Mouse (Mus musculus) limb, embryonic 11.5 days (tissue): Measurements from ENCODE around the gene Ttc21a. TPM values are rescaled to one million over a fixed set of nuclear protein-coding genes. Genes with fewer than 3 reads are reported as not detected.
"Not testable (repeated sequence)": the region's sequence is repeated elsewhere in the genome, so short reads cannot be mapped to it uniquely, and the experiment has no call there.

Experiments
- ATAC-seq: fragments of 200-750 bp; cut with Nextera tagmentation; 2 replicates; pipeline ENCODE4 v1.8.0; 2017; ENCODE audit warnings: low read depth; ENCODE audit not compliant: insufficient number of reproducible peaks, low FRiP score, low TSS enrichment
- DNase-seq: peaks from one replicate; pipeline ENCODE4 v3.0.0-alpha.2; 2015; ENCODE audit warnings: low spot score
- H3K27ac ChIP-seq: fragments of 300-500 bp; sonication (generic); replicated peaks from 2 replicates; pipeline ENCODE4 v1.5.1; 2014; ENCODE audit warnings: low read depth, mild to moderate bottlenecking, low read length
- H3K27me3 ChIP-seq: fragments of 300-500 bp; sonication (generic); 2 replicates; pipeline ENCODE4 v1.6.1; 2014; ENCODE audit warnings: mild to moderate bottlenecking, low read length, mixed read lengths; ENCODE audit not compliant: control insufficient read depth, insufficient read depth
- H3K36me3 ChIP-seq: fragments of 300-500 bp; sonication (generic); 2 replicates; pipeline ENCODE4 v1.6.1; 2014; ENCODE audit warnings: mild to moderate bottlenecking, low read length, moderate library complexity, mixed read lengths; ENCODE audit not compliant: control insufficient read depth, insufficient read depth
- H3K4me1 ChIP-seq: fragments of 300-500 bp; sonication (generic); 2 replicates; pipeline ENCODE4 v1.6.1; 2014; ENCODE audit warnings: low read length, mixed read lengths; ENCODE audit not compliant: control insufficient read depth, insufficient read depth
- H3K4me2 ChIP-seq: fragments of 300-500 bp; sonication (generic); 2 replicates; pipeline ENCODE4 v1.6.1; 2014; ENCODE audit warnings: low read depth, mild to moderate bottlenecking, moderate library complexity; ENCODE audit not compliant: severe bottlenecking
- H3K4me3 ChIP-seq: fragments of 300-500 bp; sonication (generic); 2 replicates; pipeline ENCODE4 v1.5.1; 2014; ENCODE audit warnings: low read depth, low read length
- H3K9ac ChIP-seq: fragments of 300-500 bp; sonication (generic); 2 replicates; pipeline ENCODE4 v1.6.1; 2014; ENCODE audit warnings: mild to moderate bottlenecking, low read length
- H3K9me3 ChIP-seq: fragments of 300-500 bp; sonication (generic); 2 replicates; pipeline ENCODE4 v1.6.1; 2016; ENCODE audit warnings: low read length; ENCODE audit not compliant: control insufficient read depth
- WGBS: fragments of 180-500 bp; shearing (Covaris S2); extraction: QIAGEN DNeasy Blood & Tissue Kit; methylation state at CpG from one replicate; pipeline ENCODE4 v1.1.7; 2014; 5-methylcytosine and 5-hydroxymethylcytosine counted together
- polyA plus RNA-seq: library from polyadenylated mRNA; unstranded; fragments of >200 nt; fragmentation: Nextera tagmentation; extraction: Ambion mirVana; gene quantifications from 2 replicates; pipeline ENCODE4 v1.2.1, GENCODE M21; 2014

Ttc21a gene
- polyA plus RNA-seq, 1 experiment from 2014 or later = 0.35 TPM

DNA sequence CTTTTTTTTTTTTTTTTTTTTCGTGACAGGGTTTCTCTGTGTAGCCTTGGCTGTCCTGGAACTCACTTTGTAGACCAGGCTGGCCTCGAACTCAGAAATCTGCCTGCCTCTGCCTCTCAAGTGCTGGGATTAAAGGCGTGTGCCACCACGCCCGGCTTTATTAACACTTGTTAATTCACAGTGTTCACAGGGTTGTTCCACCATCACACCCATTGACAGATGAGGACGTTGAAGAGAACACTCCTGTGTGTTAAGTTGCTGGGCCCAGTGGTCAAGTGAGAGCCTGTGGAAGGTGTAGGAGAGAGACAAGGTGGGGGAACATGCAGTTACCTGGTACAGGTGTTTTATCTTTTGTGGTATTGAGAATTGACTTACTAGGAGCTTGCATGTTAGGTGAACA lies 74.8 kb downstream of the Ttc21a start:
- not testable (repeated sequence) for H3K27me3 ChIP-seq, DNase-seq, H3K27ac ChIP-seq, H3K9me3 ChIP-seq, H3K4me1 ChIP-seq, H3K36me3 ChIP-seq, H3K9ac ChIP-seq, H3K4me2 ChIP-seq, H3K4me3 ChIP-seq, ATAC-seq
- WGBS = 89% methylated on average over 6 of the region's 6 CpGs

DNA sequence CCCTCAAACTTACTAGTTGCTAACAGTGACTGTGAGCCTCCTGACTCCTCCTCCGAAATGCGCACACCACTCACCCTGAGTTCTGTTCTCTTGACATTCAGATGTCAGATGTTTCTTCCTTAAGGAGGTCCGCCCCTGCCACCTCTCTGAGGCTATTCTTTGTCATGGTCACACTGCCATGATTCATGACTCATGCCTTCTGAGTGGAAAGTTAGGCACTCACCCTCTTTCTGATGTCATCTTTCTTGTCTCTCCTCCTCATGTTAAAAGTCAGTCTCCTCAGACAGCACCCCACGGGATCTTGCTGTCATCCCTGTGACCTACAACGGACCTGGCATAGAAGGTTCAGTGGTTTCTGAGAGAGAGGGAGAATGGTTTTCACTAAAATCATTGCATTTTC lies 75.4 kb downstream of the Ttc21a start:
- Histone ChIP-seq H3K4me1 (no peaks in the 10 kb centered on the region), H3K9ac (no peak overlapping the region), H3K27me3 (no peaks in the 10 kb centered on the region), H3K4me2 (no peak overlapping the region), H3K36me3 (no peaks in the 10 kb centered on the region), H3K9me3 (no peaks in the 10 kb centered on the region), H3K27ac (no peak overlapping the region), H3K4me3 (no peak overlapping the region)
- 84% methylated on average over 5 of the region's 5 CpGs for WGBS
- ATAC-seq = no peak
- DNase-seq = no peak

DNA sequence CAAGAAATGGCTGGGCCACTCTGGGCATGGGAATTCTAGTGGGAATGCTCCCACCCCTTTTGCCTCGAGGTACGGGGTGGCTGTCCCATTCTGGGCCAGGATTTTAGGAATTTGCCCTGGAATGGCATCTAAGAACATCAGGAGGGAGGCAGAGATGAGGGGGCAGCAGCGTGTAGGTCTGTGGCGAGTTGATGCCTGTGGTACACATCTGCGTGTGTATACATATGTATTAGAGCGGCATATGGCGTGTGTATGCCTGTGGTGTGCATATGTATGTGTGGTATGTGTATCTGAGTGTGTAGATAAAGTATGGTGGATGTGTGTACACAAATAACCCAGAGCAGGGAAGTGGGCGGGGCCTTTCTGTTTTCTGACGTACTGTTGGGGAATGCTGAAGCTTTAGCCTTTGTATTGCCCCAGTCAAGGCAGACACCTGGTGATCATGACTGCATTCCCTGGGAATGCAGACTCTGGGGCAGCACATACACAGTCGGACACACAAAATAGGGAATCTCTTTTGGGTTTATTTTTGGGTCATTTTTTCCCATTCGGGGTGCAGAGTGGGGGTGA lies 75.9 kb downstream of the Ttc21a start:
- Histone ChIP-seq H3K36me3 (no peaks in the 10 kb centered on the region), H3K4me1 (no peaks in the 10 kb centered on the region)
- 74% methylated on average over 11 of the region's 11 CpGs for WGBS

DNA sequence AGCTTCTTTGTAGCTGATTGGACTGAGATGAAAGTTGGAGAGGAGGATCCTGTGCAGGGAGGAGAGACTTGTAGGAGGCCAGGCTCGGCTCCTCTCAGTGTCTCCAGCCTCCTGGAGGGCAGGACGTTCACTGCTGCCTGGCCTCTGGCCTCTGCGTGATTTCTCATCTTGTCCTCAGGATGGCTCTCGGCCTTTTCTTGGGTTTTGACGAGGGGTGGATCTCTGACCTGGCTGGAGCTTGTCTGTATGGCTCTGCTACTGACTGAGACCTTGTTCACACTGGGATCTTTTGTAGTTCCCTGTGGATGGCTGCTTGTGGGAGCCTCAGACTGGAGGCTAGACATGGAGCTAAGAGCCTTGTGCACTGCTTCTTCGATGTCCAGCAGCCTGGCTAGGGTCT lies 77.4 kb downstream of the Ttc21a start:
- no peak overlapping the region for H3K9ac ChIP-seq
- H3K4me1 ChIP-seq = no peaks in the 10 kb centered on the region
- ATAC-seq (no peak), DNase-seq (no peak)
- no peaks in the 10 kb centered on the region for H3K9me3 ChIP-seq
- WGBS = 56% methylated on average over 6 of the region's 6 CpGs
- H3K27me3 ChIP-seq = no peaks in the 10 kb centered on the region
- no peak overlapping the region for H3K4me2 ChIP-seq
- no peak overlapping the region for H3K27ac ChIP-seq
- H3K36me3 ChIP-seq = no peaks in the 10 kb centered on the region
- no peak overlapping the region for H3K4me3 ChIP-seq

More for the DNA sequence above, 75.9 kb downstream of the Ttc21a start:
- H3K4me3 ChIP-seq = no peak overlapping the region
- no peak for DNase-seq
- H3K27ac ChIP-seq = no peak overlapping the region
- ATAC-seq = no peak
- H3K4me2 ChIP-seq = no peak overlapping the region
- H3K9me3 ChIP-seq = no peaks in the 10 kb centered on the region
- H3K9ac ChIP-seq = no peak overlapping the region
- H3K27me3 ChIP-seq = no peaks in the 10 kb centered on the region

DNA sequence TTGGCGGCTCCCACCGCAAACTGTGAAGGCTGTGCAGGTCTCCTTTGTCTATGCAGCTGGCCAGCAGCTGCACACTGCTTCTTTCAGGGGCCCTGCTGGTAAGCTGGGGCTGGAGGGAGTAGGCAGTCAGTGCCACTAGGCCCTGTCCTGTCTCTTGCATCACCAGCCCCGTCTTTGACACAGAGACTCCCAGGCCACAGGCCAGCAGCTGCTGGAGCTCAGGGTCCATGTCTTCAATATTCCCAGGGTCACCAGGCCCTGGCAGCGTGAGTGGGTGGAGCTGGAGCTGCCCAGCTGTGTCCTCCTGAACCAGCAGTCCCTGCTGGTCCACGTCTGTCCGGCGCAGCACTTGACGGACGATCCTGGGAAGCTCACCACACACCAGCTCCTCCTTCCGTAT lies 79.5 kb downstream of the Ttc21a start:
- no peak overlapping the region for H3K4me2 ChIP-seq
- 65% methylated on average over 10 of the region's 10 CpGs for WGBS
- no peak overlapping the region for H3K4me3 ChIP-seq
- no peak overlapping the region for H3K27ac ChIP-seq
- no peak overlapping the region for H3K9ac ChIP-seq
- H3K36me3 ChIP-seq = no peaks in the 10 kb centered on the region
- DNase-seq = no peak
- no peaks in the 10 kb centered on the region for H3K9me3 ChIP-seq
- no peaks in the 10 kb centered on the region for H3K4me1 ChIP-seq
- ATAC-seq = no peak
- H3K27me3 ChIP-seq = no peaks in the 10 kb centered on the region

Other genes with a start within 250 kb of the Ttc21a start
- 0.03 TPM in 1 of 2 replicates, not detected in the other for gene Scn10a, start 218.3 kb upstream of the Ttc21a start, polyA plus RNA-seq
- gene Scn11a, start 112.2 kb upstream of the Ttc21a start, polyA plus RNA-seq = 0.87 and 1.0 TPM in 2 replicates
- 59.6 and 64.7 TPM in 2 replicates for gene Wdr48, start 42.7 kb upstream of the Ttc21a start, polyA plus RNA-seq
- 23.3 and 23.8 TPM in 2 replicates for gene Gorasp1, start within 50 bp of the Ttc21a start, polyA plus RNA-seq
- gene Csrnp1, start 47.1 kb downstream of the Ttc21a start, polyA plus RNA-seq = 1.5 and 1.6 TPM in 2 replicates
- not detected in 2 replicates for gene Xirp1, start 86.0 kb downstream of the Ttc21a start, polyA plus RNA-seq
- gene Cx3cr1, start 132.3 kb downstream of the Ttc21a start, polyA plus RNA-seq = 2.5 and 3.0 TPM in 2 replicates
- gene Ccr8, start 154.5 kb downstream of the Ttc21a start, polyA plus RNA-seq = not detected in 2 replicates
- gene Slc25a38, start 172.8 kb downstream of the Ttc21a start, polyA plus RNA-seq = 38.7 and 40.1 TPM in 2 replicates
- gene Rpsa, start 190.1 kb downstream of the Ttc21a start, polyA plus RNA-seq = 1,600 and 1,665 TPM in 2 replicates
- not detected in 2 replicates for gene Mobp, start 212.1 kb downstream of the Ttc21a start, polyA plus RNA-seq